Mouse (Mus musculus): ENCODE data around the gene Gfm1. TPM values are rescaled to one million over a fixed set of nuclear protein-coding genes. Genes with fewer than 3 reads are reported as not detected.

Gene Gfm1
- polyA plus RNA-seq, 2 experiments, result 30.4 to 40.9 TPM

DNA sequence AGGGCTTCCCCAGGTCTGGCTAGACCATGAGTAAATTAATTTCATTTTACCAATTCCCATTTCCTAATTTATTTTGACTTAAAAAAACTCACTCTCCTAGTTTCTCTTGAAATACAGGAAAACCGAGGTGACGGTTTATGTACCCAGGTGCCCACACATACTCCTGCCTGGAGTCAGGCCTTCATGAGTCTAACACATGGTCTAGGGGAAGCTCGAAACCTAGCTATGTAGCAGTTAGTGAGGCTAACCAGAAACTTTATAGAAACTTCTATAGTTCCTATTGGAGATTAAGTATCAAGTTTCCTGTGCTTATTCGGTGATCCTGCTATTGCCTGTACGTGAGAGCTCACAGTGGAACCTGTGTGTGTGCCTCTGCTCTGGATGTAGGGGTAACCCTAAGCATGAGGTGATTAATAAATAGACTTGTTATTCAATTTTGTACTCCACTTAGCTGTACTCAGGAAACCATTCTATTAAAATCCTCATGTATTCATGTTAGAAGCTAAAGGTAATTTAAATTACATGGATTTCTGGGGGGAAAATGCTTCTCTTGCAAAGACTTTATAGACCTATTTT lies 90.8 kb downstream of the Gfm1 start:
- Histone ChIP-seq H3K9ac (ENCODE audit: low read depth, low read length, severe bottlenecking) (no peak overlapping the region), H3K27ac (replicated peaks; ENCODE audit: low read depth, low read length) (no peak overlapping the region), H3K36me3 (ENCODE audit: control insufficient read depth, insufficient read depth, low read length) (no peaks in the 10 kb centered on the region), H3K4me2 (replicated peaks; ENCODE audit: low read depth, low read length, severe bottlenecking) (no peak overlapping the region), H3K4me3 (replicated peaks; ENCODE audit: low read length) (no peak overlapping the region), H3K27me3 (ENCODE audit: control insufficient read depth, insufficient read depth, low read length) (peaks cover 18% of the 10 kb centered on the region), H3K9me3 (ENCODE audit: control insufficient read depth, low read length) (no peaks in the 10 kb centered on the region), H3K4me1 (ENCODE audit: control insufficient read depth, insufficient read depth, low read length) (peaks cover 4% of the 10 kb centered on the region)
- DNase-seq (ENCODE audit: low spot score) (no peak), ATAC-seq (ENCODE audit: low FRiP score, low read depth) (no peak)
- no peak for TF ChIP-seq POLR2A (IDR thresholded peaks at IDR 0.05; ENCODE audit: borderline replicate concordance, extremely low read depth, insufficient read depth, insufficient read length)
- WGBS, result 32% methylated on average over 5 of the region's 5 CpGs

DNA sequence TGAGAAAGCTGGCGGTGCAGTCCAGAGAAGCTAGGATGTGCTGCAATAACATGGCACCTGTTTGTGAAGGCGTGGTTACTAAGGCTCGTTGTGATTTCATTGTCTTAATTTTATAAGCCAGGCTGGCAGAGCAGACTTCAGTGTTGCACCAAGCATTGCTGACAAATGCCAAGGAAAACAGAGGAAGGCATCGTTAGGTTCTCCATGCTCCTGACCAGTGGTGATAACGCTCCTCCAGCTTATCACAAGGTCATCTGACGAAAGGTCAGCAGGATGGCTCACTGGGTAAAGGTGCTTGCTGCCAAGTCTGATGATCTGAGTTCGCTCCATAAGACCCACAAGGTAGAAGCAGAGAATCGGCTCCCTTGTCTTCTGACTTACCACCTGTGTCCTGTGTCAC lies 92.8 kb downstream of the Gfm1 start:
- DNase-seq (ENCODE audit: low spot score), result no peak

DNA sequence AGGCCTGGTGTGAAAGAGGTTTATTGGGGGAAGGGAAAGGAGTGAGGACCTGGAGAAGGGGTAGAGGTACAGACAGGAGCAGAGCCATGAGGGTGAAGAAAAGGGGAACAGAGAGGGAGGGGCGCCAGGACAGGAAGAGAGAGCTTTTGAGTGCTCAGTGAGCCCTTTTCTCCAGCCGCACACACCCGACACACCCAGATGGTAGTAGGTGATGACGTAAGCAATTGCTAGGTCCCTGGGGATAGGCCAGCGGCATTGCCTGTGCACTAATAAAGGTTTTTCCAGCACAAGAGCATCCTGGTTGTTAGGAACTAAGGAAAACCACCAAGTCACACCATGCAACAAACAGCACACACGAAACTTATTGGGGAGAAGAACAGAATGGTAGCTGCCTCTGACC lies 94.9 kb downstream of the Gfm1 start:
- no peak for TF ChIP-seq POLR2A (IDR thresholded peaks at IDR 0.05; ENCODE audit: borderline replicate concordance, extremely low read depth, insufficient read depth, insufficient read length)
- Histone ChIP-seq H3K36me3 (ENCODE audit: control insufficient read depth, insufficient read depth, low read length) (no peaks in the 10 kb centered on the region), H3K27ac (replicated peaks; ENCODE audit: low read depth, low read length) (no peak overlapping the region), H3K9ac (ENCODE audit: low read depth, low read length, severe bottlenecking) (no peak overlapping the region), H3K9me3 (ENCODE audit: control insufficient read depth, low read length) (no peaks in the 10 kb centered on the region), H3K4me1 (ENCODE audit: control insufficient read depth, insufficient read depth, low read length) (peaks cover 4% of the 10 kb centered on the region), H3K27me3 (ENCODE audit: control insufficient read depth, insufficient read depth, low read length) (no peaks in the 10 kb centered on the region), H3K4me3 (replicated peaks; ENCODE audit: low read length) (no peak overlapping the region), H3K4me2 (replicated peaks; ENCODE audit: low read depth, low read length, severe bottlenecking) (no peak overlapping the region)
- DNase-seq (ENCODE audit: low spot score), result no peak
- no peak for ATAC-seq (ENCODE audit: low FRiP score, low read depth)
- WGBS, result 71% methylated on average over 6 of the region's 6 CpGs

More for the DNA sequence above, 92.8 kb downstream of the Gfm1 start:
- H3K4me3 ChIP-seq (replicated peaks; ENCODE audit: low read length), result no peak overlapping the region
- H3K9me3 ChIP-seq (ENCODE audit: control insufficient read depth, low read length), result no peaks in the 10 kb centered on the region
- TF ChIP-seq POLR2A (IDR thresholded peaks at IDR 0.05; ENCODE audit: borderline replicate concordance, extremely low read depth, insufficient read depth, insufficient read length), result no peak
- H3K9ac ChIP-seq (ENCODE audit: low read depth, low read length, severe bottlenecking), result no peak overlapping the region
- ATAC-seq (ENCODE audit: low FRiP score, low read depth), result no peak
- H3K36me3 ChIP-seq (ENCODE audit: control insufficient read depth, insufficient read depth, low read length), result no peaks in the 10 kb centered on the region
- H3K27ac ChIP-seq (replicated peaks; ENCODE audit: low read depth, low read length), result no peak overlapping the region
- 81% methylated on average over 8 of the region's 8 CpGs for WGBS
- H3K27me3 ChIP-seq (ENCODE audit: control insufficient read depth, insufficient read depth, low read length), result 0 out of 2 replicates have a peak, but pooled peaks cover 3% of the 10 kb centered on the region
- no peak overlapping the region for H3K4me2 ChIP-seq (replicated peaks; ENCODE audit: low read depth, low read length, severe bottlenecking)
- peaks cover 4% of the 10 kb centered on the region for H3K4me1 ChIP-seq (ENCODE audit: control insufficient read depth, insufficient read depth, low read length)

Other genes with a start within 250 kb of the Gfm1 start
- 5.3 and 7.3 TPM in 2 replicates for gene Mlf1, start 56.0 kb upstream of the Gfm1 start, polyA plus RNA-seq (2012; rRNA removed)
- gene Mlf1, start 56.0 kb upstream of the Gfm1 start, polyA plus RNA-seq (2014; fragmentation: Nextera tagmentation; extraction: Ambion mirVana), result 15.1 and 16.3 TPM in 2 replicates
- not detected in 2 replicates for gene Gm17402, start 54.9 kb upstream of the Gfm1 start, polyA plus RNA-seq (2012; rRNA removed)
- gene Gm17402, start 54.9 kb upstream of the Gfm1 start, polyA plus RNA-seq (2014; fragmentation: Nextera tagmentation; extraction: Ambion mirVana), result not detected in 2 replicates
- gene Lxn, start 33.8 kb downstream of the Gfm1 start, polyA plus RNA-seq (2012; rRNA removed), result 51.9 and 64.8 TPM in 2 replicates
- 121 and 130 TPM in 2 replicates for gene Lxn, start 33.8 kb downstream of the Gfm1 start, polyA plus RNA-seq (2014; fragmentation: Nextera tagmentation; extraction: Ambion mirVana)
- gene Rarres1, start 85.4 kb downstream of the Gfm1 start, polyA plus RNA-seq (2012; rRNA removed), result 4.1 and 4.5 TPM in 2 replicates
- gene Rarres1, start 85.4 kb downstream of the Gfm1 start, polyA plus RNA-seq (2014; fragmentation: Nextera tagmentation; extraction: Ambion mirVana), result 5.3 and 7.4 TPM in 2 replicates
- gene Mfsd1, start 152.6 kb downstream of the Gfm1 start, polyA plus RNA-seq (2012; rRNA removed), result 36.9 and 40.4 TPM in 2 replicates
- 61.8 and 62.2 TPM in 2 replicates for gene Mfsd1, start 152.6 kb downstream of the Gfm1 start, polyA plus RNA-seq (2014; fragmentation: Nextera tagmentation; extraction: Ambion mirVana)